Comparison of ENCODE assay signal across 17 mouse cellular contexts in genomic region chr3:6920253-6920652, GRCm38 (mm10).
"Had no signal": no experiment of that assay in that cellular context is flagged by ENCODE, and none has a peak within 500 bp of the region (broad histone marks: within the 10 kb centered on the region; RNA-seq: fewer than 3 reads in every experiment).

No protein-coding gene starts in this region.

- H3K9me3 ChIP-seq: lung, embryonic 15.5 days; megakaryocyte, embryonic 14.5 days; midbrain, embryonic 13.5 days; midbrain, embryonic 15.5 days; neural tube, embryonic 12.5 days; stomach, embryonic 15.5 days had no signal

- H3K36me3 ChIP-seq: lung, embryonic 15.5 days; midbrain, embryonic 13.5 days; midbrain, embryonic 15.5 days; neural tube, embryonic 12.5 days; stomach, embryonic 15.5 days had no signal

- H3K4me1 ChIP-seq: lung, embryonic 15.5 days; megakaryocyte, embryonic 14.5 days; midbrain, embryonic 13.5 days; midbrain, embryonic 15.5 days; neural tube, embryonic 12.5 days; stomach, embryonic 15.5 days had no signal

- H3K9ac ChIP-seq: liver, postnatal 0 days; lung, embryonic 15.5 days; midbrain, embryonic 13.5 days; midbrain, embryonic 15.5 days; neural tube, embryonic 12.5 days; stomach, embryonic 15.5 days had no signal

- H3K4me3 ChIP-seq: lung, embryonic 15.5 days; megakaryocyte, embryonic 14.5 days; midbrain, embryonic 13.5 days; midbrain, embryonic 15.5 days; neural tube, embryonic 12.5 days; stomach, embryonic 15.5 days had no signal

- H3K27ac ChIP-seq: lung, embryonic 15.5 days; macrophage; midbrain, embryonic 13.5 days; midbrain, embryonic 15.5 days; neural tube, embryonic 12.5 days; stomach, embryonic 15.5 days; stomach, postnatal 0 days had no signal

- H3K27me3 ChIP-seq: lung, embryonic 15.5 days; megakaryocyte, embryonic 14.5 days; midbrain, embryonic 13.5 days; midbrain, embryonic 15.5 days; neural tube, embryonic 12.5 days; stomach, embryonic 15.5 days had no signal

- DNase-seq: liver, postnatal 0 days; lung, adult 2 months; lung, postnatal 14 days; lung, postnatal 36 days; right cerebral cortex, postnatal 14 days; thymus, adult 2 months; thymus, postnatal 25 days had no signal

- ATAC-seq: liver, postnatal 0 days; lung, postnatal 0 days; midbrain, embryonic 13.5 days; midbrain, embryonic 15.5 days had no signal

- H3K4me2 ChIP-seq: lung, embryonic 15.5 days; midbrain, embryonic 11.5 days; midbrain, embryonic 13.5 days; midbrain, embryonic 15.5 days; neural tube, embryonic 12.5 days; stomach, embryonic 15.5 days had no signal
